In genomic region chr7:98542731-98543142, GRCm38 (mm10) we compare ENCODE assay signal across 11 mouse cellular contexts. TPM values are rescaled to one million over a fixed set of nuclear protein-coding genes. Genes with fewer than 3 reads are reported as not detected.
DNase-seq lines count a peak whose midpoint lies in the region.
"Had no signal": no experiment of that assay in that cellular context is flagged by ENCODE, and none has a peak within 500 bp of the region (broad histone marks: within the 10 kb centered on the region; RNA-seq: fewer than 3 reads in every experiment).

No protein-coding gene starts in this region.

- intact Hi-C loops in left cerebral cortex, postnatal 14 days (cut with DNase I) = no loop called here
- intact Hi-C loops in heart, postnatal 36 days (cut with DNase I) = loop anchor here (2.0 kb wide), 1 partner anchor 52 kb away; no protein-coding TSS in a partner anchor
- intact Hi-C loops in left cerebral cortex, postnatal 25 days (cut with DNase I) = no loop called here

- peak; percentile 7 for DNase-seq in left cerebral cortex, adult 11 months (ENCODE audit: low spot score)
- no peak for DNase-seq in left cerebral cortex, postnatal 14 days (ENCODE audit: low spot score in 2 of 2)
- DNase-seq in fibroblast of lung, adult 2 months (ENCODE audit: low read depth) = peak; percentile 52
- DNase-seq in heart, postnatal 36 days = peak; percentile 45 to 52
- peak; percentile 11 to 70 for DNase-seq in left cerebral cortex, postnatal 25 days (ENCODE audit: low spot score in 2 of 2)
- DNase-seq in c-Kit-positive CD71-positive TER-119-positive erythroid progenitor cells, embryonic 14.5 days (ENCODE audit: low spot score) = no peak
- DNase-seq in urinary bladder, postnatal 4 days (ENCODE audit: low spot score in 2 of 2) = no peak
- DNase-seq in cerebellum, adult 18-20 months = no peak
- DNase-seq: adrenal gland, postnatal 14 days; cerebellum, postnatal 14 days; thymus, postnatal 36 days had no signal

RNA-seq across cellular contexts. Expression of gene Lrrc32, which starts 53.7 kb away (rescaled TPM):
- 1 to 10 TPM; 3.0 to 3.9 TPM for total RNA-seq in left cerebral cortex, postnatal 14 days (2021)
- 10 to 100 TPM; 14.6 to 15.8 TPM for total RNA-seq in heart, postnatal 36 days (2021)
- 1 to 10 TPM; 7.0 to 7.2 TPM for total RNA-seq in left cerebral cortex, postnatal 25 days (2021)

Comparison
In these comparisons a context has a peak if more than half of its experiments do, and no peak if none do; other contexts are left out.
1. DNase-seq: peak in left cerebral cortex, adult 11 months (single experiment), fibroblast of lung, adult 2 months (single experiment), heart, postnatal 36 days (2 of 2) and left cerebral cortex, postnatal 25 days (2 of 2); none in left cerebral cortex, postnatal 14 days (0 of 2), c-Kit-positive CD71-positive TER-119-positive erythroid progenitor cells, embryonic 14.5 days (single experiment), urinary bladder, postnatal 4 days (0 of 2) and cerebellum, adult 18-20 months (0 of 2).